Mouse (Mus musculus): ENCODE results near the gene Gclc. TPM values are rescaled to one million over a fixed set of nuclear protein-coding genes. Genes with fewer than 3 reads are reported as not detected.

Gclc gene
- polyA plus RNA-seq, 1 experiment from 2014 or later: 22.3 TPM

GRCm38 (mm10) chr9:77717831-77718435 lies 36.4 kb upstream of the Gclc start:
- ATAC-seq (ENCODE audit: low read depth): no peak
- Histone ChIP-seq H3K9ac (replicated peaks; ENCODE audit: low read depth, low read length) (no peak overlapping the region), H3K27ac (ENCODE audit: low read depth, low read length) (no peak overlapping the region), H3K27me3 (ENCODE audit: control insufficient read depth, insufficient read depth, low read length) (no peaks in the 10 kb centered on the region), H3K9me3 (ENCODE audit: control insufficient read depth, low read length) (no peaks in the 10 kb centered on the region), H3K4me3 (ENCODE audit: low read depth, low read length) (no peak overlapping the region), H3K4me1 (ENCODE audit: control insufficient read depth, insufficient read depth, low read length) (no peaks in the 10 kb centered on the region), H3K36me3 (ENCODE audit: control insufficient read depth, insufficient read depth, low read length) (no peaks in the 10 kb centered on the region), H3K4me2 (ENCODE audit: low read depth, low read length) (no peak overlapping the region)
- WGBS: 74% methylated on average over 5 of the region's 5 CpGs

GRCm38 (mm10) chr9:77718816-77719411 lies 35.4 kb upstream of the Gclc start:
- WGBS: 79% methylated on average over 8 of the region's 8 CpGs
- ATAC-seq (ENCODE audit: low read depth): no peak
- H3K9ac ChIP-seq (replicated peaks; ENCODE audit: low read depth, low read length): no peak overlapping the region
- no peaks in the 10 kb centered on the region for H3K27me3 ChIP-seq (ENCODE audit: control insufficient read depth, insufficient read depth, low read length)
- no peak overlapping the region for H3K4me2 ChIP-seq (ENCODE audit: low read depth, low read length)
- no peak overlapping the region for H3K4me3 ChIP-seq (ENCODE audit: low read depth, low read length)
- no peaks in the 10 kb centered on the region for H3K4me1 ChIP-seq (ENCODE audit: control insufficient read depth, insufficient read depth, low read length)
- H3K9me3 ChIP-seq (ENCODE audit: control insufficient read depth, low read length): no peaks in the 10 kb centered on the region
- H3K36me3 ChIP-seq (ENCODE audit: control insufficient read depth, insufficient read depth, low read length): no peaks in the 10 kb centered on the region
- H3K27ac ChIP-seq (ENCODE audit: low read depth, low read length): no peak overlapping the region

GRCm38 (mm10) chr9:77719675-77720074 lies 34.7 kb upstream of the Gclc start:
- H3K4me2 ChIP-seq (ENCODE audit: low read depth, low read length): no peak overlapping the region
- no peaks in the 10 kb centered on the region for H3K27me3 ChIP-seq (ENCODE audit: control insufficient read depth, insufficient read depth, low read length)
- H3K4me3 ChIP-seq (ENCODE audit: low read depth, low read length): no peak overlapping the region
- no peak overlapping the region for H3K27ac ChIP-seq (ENCODE audit: low read depth, low read length)
- ATAC-seq (ENCODE audit: low read depth): no peak
- no peaks in the 10 kb centered on the region for H3K9me3 ChIP-seq (ENCODE audit: control insufficient read depth, low read length)
- H3K9ac ChIP-seq (replicated peaks; ENCODE audit: low read depth, low read length): no peak overlapping the region
- WGBS: 88% methylated on average over 1 of the region's 1 CpGs
- no peaks in the 10 kb centered on the region for H3K36me3 ChIP-seq (ENCODE audit: control insufficient read depth, insufficient read depth, low read length)
- H3K4me1 ChIP-seq (ENCODE audit: control insufficient read depth, insufficient read depth, low read length): no peaks in the 10 kb centered on the region

GRCm38 (mm10) chr9:77722381-77722780 lies 32.0 kb upstream of the Gclc start:
- Histone ChIP-seq H3K27me3 (ENCODE audit: control insufficient read depth, insufficient read depth, low read length) (no peaks in the 10 kb centered on the region), H3K27ac (ENCODE audit: low read depth, low read length) (no peak overlapping the region), H3K36me3 (ENCODE audit: control insufficient read depth, insufficient read depth, low read length) (no peaks in the 10 kb centered on the region), H3K4me3 (ENCODE audit: low read depth, low read length) (no peak overlapping the region), H3K9ac (replicated peaks; ENCODE audit: low read depth, low read length) (no peak overlapping the region), H3K4me2 (ENCODE audit: low read depth, low read length) (no peak overlapping the region), H3K9me3 (ENCODE audit: control insufficient read depth, low read length) (no peaks in the 10 kb centered on the region), H3K4me1 (ENCODE audit: control insufficient read depth, insufficient read depth, low read length) (no peaks in the 10 kb centered on the region)
- 97% methylated on average over 1 of the region's 1 CpGs for WGBS
- no peak for ATAC-seq (ENCODE audit: low read depth)

GRCm38 (mm10) chr9:77724216-77724615 lies 30.1 kb upstream of the Gclc start:
- Histone ChIP-seq H3K9me3 (ENCODE audit: control insufficient read depth, low read length) (no peaks in the 10 kb centered on the region), H3K27ac (ENCODE audit: low read depth, low read length) (no peak overlapping the region), H3K4me2 (ENCODE audit: low read depth, low read length) (no peak overlapping the region), H3K9ac (replicated peaks; ENCODE audit: low read depth, low read length) (no peak overlapping the region), H3K4me1 (ENCODE audit: control insufficient read depth, insufficient read depth, low read length) (no peaks in the 10 kb centered on the region), H3K36me3 (ENCODE audit: control insufficient read depth, insufficient read depth, low read length) (no peaks in the 10 kb centered on the region), H3K4me3 (ENCODE audit: low read depth, low read length) (no peak overlapping the region), H3K27me3 (ENCODE audit: control insufficient read depth, insufficient read depth, low read length) (no peaks in the 10 kb centered on the region)
- WGBS: 77% methylated on average over 6 of the region's 6 CpGs
- no peak for ATAC-seq (ENCODE audit: low read depth)

GRCm38 (mm10) chr9:77725448-77725847 lies 28.9 kb upstream of the Gclc start:
- no peak overlapping the region for H3K4me2 ChIP-seq (ENCODE audit: low read depth, low read length)
- H3K27me3 ChIP-seq (ENCODE audit: control insufficient read depth, insufficient read depth, low read length): no peaks in the 10 kb centered on the region
- WGBS: 94% methylated on average over 8 of the region's 8 CpGs
- no peak overlapping the region for H3K27ac ChIP-seq (ENCODE audit: low read depth, low read length)
- H3K4me3 ChIP-seq (ENCODE audit: low read depth, low read length): no peak overlapping the region
- H3K4me1 ChIP-seq (ENCODE audit: control insufficient read depth, insufficient read depth, low read length): no peaks in the 10 kb centered on the region
- no peak for ATAC-seq (ENCODE audit: low read depth)
- no peak overlapping the region for H3K9ac ChIP-seq (replicated peaks; ENCODE audit: low read depth, low read length)
- no peaks in the 10 kb centered on the region for H3K36me3 ChIP-seq (ENCODE audit: control insufficient read depth, insufficient read depth, low read length)
- H3K9me3 ChIP-seq (ENCODE audit: control insufficient read depth, low read length): no peaks in the 10 kb centered on the region

- Histone ChIP-seq H3K9me3 (ENCODE audit: control insufficient read depth, low read length) (no peaks in the 10 kb centered on the region), H3K27ac (ENCODE audit: low read depth, low read length) (no peak overlapping the region), H3K27me3 (ENCODE audit: control insufficient read depth, insufficient read depth, low read length) (no peaks in the 10 kb centered on the region), H3K4me2 (ENCODE audit: low read depth, low read length) (no peak overlapping the region), H3K4me1 (ENCODE audit: control insufficient read depth, insufficient read depth, low read length) (no peaks in the 10 kb centered on the region), H3K9ac (replicated peaks; ENCODE audit: low read depth, low read length) (no peak overlapping the region), H3K36me3 (ENCODE audit: control insufficient read depth, insufficient read depth, low read length) (no peaks in the 10 kb centered on the region), H3K4me3 (ENCODE audit: low read depth, low read length) (no peak overlapping the region)
- ATAC-seq (ENCODE audit: low read depth): no peak
- 80% methylated on average over 6 of the region's 6 CpGs for WGBS
Observed at GRCm38 (mm10) chr9:77726018-77726684, 28.2 kb upstream of the Gclc start.

- H3K4me3 ChIP-seq (ENCODE audit: low read depth, low read length): no peak overlapping the region
- H3K4me1 ChIP-seq (ENCODE audit: control insufficient read depth, insufficient read depth, low read length): no peaks in the 10 kb centered on the region
- WGBS: 89% methylated on average over 2 of the region's 2 CpGs
- no peak for ATAC-seq (ENCODE audit: low read depth)
- no peak overlapping the region for H3K27ac ChIP-seq (ENCODE audit: low read depth, low read length)
- no peak overlapping the region for H3K9ac ChIP-seq (replicated peaks; ENCODE audit: low read depth, low read length)
- no peaks in the 10 kb centered on the region for H3K27me3 ChIP-seq (ENCODE audit: control insufficient read depth, insufficient read depth, low read length)
- H3K4me2 ChIP-seq (ENCODE audit: low read depth, low read length): no peak overlapping the region
- H3K36me3 ChIP-seq (ENCODE audit: control insufficient read depth, insufficient read depth, low read length): no peaks in the 10 kb centered on the region
- no peaks in the 10 kb centered on the region for H3K9me3 ChIP-seq (ENCODE audit: control insufficient read depth, low read length)
Observed at GRCm38 (mm10) chr9:77727012-77727411, 27.3 kb upstream of the Gclc start.

GRCm38 (mm10) chr9:77732067-77732466 lies 22.3 kb upstream of the Gclc start:
- Histone ChIP-seq H3K27ac (ENCODE audit: low read depth, low read length) (no peak overlapping the region), H3K36me3 (ENCODE audit: control insufficient read depth, insufficient read depth, low read length) (no peaks in the 10 kb centered on the region), H3K4me2 (ENCODE audit: low read depth, low read length) (no peak overlapping the region), H3K9me3 (ENCODE audit: control insufficient read depth, low read length) (no peaks in the 10 kb centered on the region), H3K27me3 (ENCODE audit: control insufficient read depth, insufficient read depth, low read length) (no peaks in the 10 kb centered on the region), H3K4me1 (ENCODE audit: control insufficient read depth, insufficient read depth, low read length) (no peaks in the 10 kb centered on the region), H3K4me3 (ENCODE audit: low read depth, low read length) (no peak overlapping the region), H3K9ac (replicated peaks; ENCODE audit: low read depth, low read length) (no peak overlapping the region)
- ATAC-seq (ENCODE audit: low read depth): no peak
- WGBS: 67% methylated on average over 3 of the region's 3 CpGs
